Mouse (Mus musculus): ENCODE results near the gene Capn12.

DNA sequence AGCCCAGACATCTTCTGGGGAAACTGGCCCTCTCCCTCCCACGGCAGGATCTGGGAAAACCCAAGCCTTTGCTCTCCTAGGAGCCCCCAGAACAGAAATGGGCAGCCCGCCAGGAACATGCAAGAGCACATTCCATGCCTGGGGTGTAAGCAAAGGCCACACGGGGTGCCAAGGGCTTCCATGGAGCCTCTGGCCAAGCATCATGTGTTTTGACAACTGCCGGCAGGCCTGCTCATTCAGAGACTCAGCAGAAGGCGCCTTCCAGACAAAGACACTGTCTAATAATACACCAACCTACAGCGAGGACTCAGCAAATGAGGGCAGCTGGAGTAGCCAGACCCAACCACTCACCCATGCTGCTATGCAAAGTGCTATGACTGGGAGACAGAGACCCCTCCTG is 38.6 kb downstream of the Capn12 start:
- TF ChIP-seq CTCF (IDR thresholded peaks at IDR 0.05; ENCODE audit: low read depth, low read length), result no peak
- no peak for TF ChIP-seq POLR2AphosphoS5 (IDR thresholded peaks at IDR 0.05; ENCODE audit: insufficient replicate concordance, low read depth, low read length)
